Mouse (Mus musculus): ENCODE data around the gene Cenpv. TPM values are rescaled to one million over a fixed set of nuclear protein-coding genes. Genes with fewer than 3 reads are reported as not detected.

Cenpv gene
- polyA plus RNA-seq, 1 experiment = 11.1 TPM

- no peak for TF ChIP-seq SRF (IDR thresholded peaks at IDR 0.05; ENCODE audit: control insufficient read depth, insufficient read length, low read depth)
- peak in 2 of 3 experiments; percentile 43 to 49 for TF ChIP-seq MYOD1 (IDR thresholded peaks at IDR 0.05; ENCODE audit: control insufficient read depth in 1 of 3, insufficient read length in 2 of 3, low read depth in 2 of 3)
- Histone ChIP-seq H3ac (ENCODE audit: control insufficient read depth, insufficient read length) (no peak overlapping the region), H3K4me3 (no peak overlapping the region), H3K4me2 (ENCODE audit: low read depth) (peak overlapping the region; percentile 42), H3K36me3 (ENCODE audit: control insufficient read depth, insufficient read depth) (no peaks in the 10 kb centered on the region), H3K79me2 (ENCODE audit: control insufficient read depth, insufficient read depth) (no peaks in the 10 kb centered on the region), H3K27me3 (ENCODE audit: control insufficient read depth, insufficient read depth, insufficient read length) (no peaks in the 10 kb centered on the region)
Observed at GRCm38 (mm10) chr11:62495276-62495801, 43.7 kb downstream of the Cenpv start.

GRCm38 (mm10) chr11:62494754-62495275 lies 44.2 kb downstream of the Cenpv start:
- Histone ChIP-seq H3K4me2 (ENCODE audit: low read depth) (peak overlapping the region; percentile 42), H3K79me2 (ENCODE audit: control insufficient read depth, insufficient read depth) (no peaks in the 10 kb centered on the region), H3K36me3 (ENCODE audit: control insufficient read depth, insufficient read depth) (no peaks in the 10 kb centered on the region), H3K4me3 (no peak overlapping the region), H3K27me3 (ENCODE audit: control insufficient read depth, insufficient read depth, insufficient read length) (no peaks in the 10 kb centered on the region), H3ac (ENCODE audit: control insufficient read depth, insufficient read length) (no peak overlapping the region)
- TF ChIP-seq POLR2AphosphoS2 (IDR thresholded peaks at IDR 0.05; ENCODE audit: insufficient read length, low read depth) (no peak), SRF (IDR thresholded peaks at IDR 0.05; ENCODE audit: control insufficient read depth, insufficient read length, low read depth) (peak; percentile 86), TCF3 (IDR thresholded peaks at IDR 0.05; ENCODE audit: insufficient read length, low read depth) (no peak), MYOG (IDR thresholded peaks at IDR 0.05; ENCODE audit: control insufficient read depth in 1 of 3, insufficient read depth in 1 of 3, insufficient read length in 2 of 3, low read depth in 2 of 3) (no peak)

- no peaks in the 10 kb centered on the region for H3K79me2 ChIP-seq (ENCODE audit: control insufficient read depth, insufficient read depth)
- H3ac ChIP-seq (ENCODE audit: control insufficient read depth, insufficient read length) = no peak overlapping the region
- no peak overlapping the region for H3K4me2 ChIP-seq (ENCODE audit: low read depth)
- H3K27me3 ChIP-seq (ENCODE audit: control insufficient read depth, insufficient read depth, insufficient read length) = no peaks in the 10 kb centered on the region
- no peak overlapping the region for H3K4me3 ChIP-seq
- H3K36me3 ChIP-seq (ENCODE audit: control insufficient read depth, insufficient read depth) = no peaks in the 10 kb centered on the region
- TF ChIP-seq CEBPB (IDR thresholded peaks at IDR 0.05; ENCODE audit: insufficient read depth, poor library complexity, severe bottlenecking) (no peak), REST (IDR thresholded peaks at IDR 0.05; ENCODE audit: insufficient read depth, insufficient read length) (no peak), POLR2A (IDR thresholded peaks at IDR 0.05; ENCODE audit: insufficient read length, low read depth) (no peak), SRF (IDR thresholded peaks at IDR 0.05; ENCODE audit: control insufficient read depth, insufficient read length, low read depth) (no peak), MYOG (IDR thresholded peaks at IDR 0.05; ENCODE audit: control insufficient read depth in 1 of 3, insufficient read depth in 1 of 3, insufficient read length in 2 of 3, low read depth in 2 of 3) (no peak), E2F4 (IDR thresholded peaks at IDR 0.05; ENCODE audit: insufficient read depth) (no peak), USF1 (IDR thresholded peaks at IDR 0.05; ENCODE audit: low read depth) (no peak), MAX (IDR thresholded peaks at IDR 0.05; ENCODE audit: low read depth) (no peak), TCF12 (IDR thresholded peaks at IDR 0.05; ENCODE audit: insufficient read depth, poor library complexity, severe bottlenecking) (no peak), MYOD1 (IDR thresholded peaks at IDR 0.05; ENCODE audit: control insufficient read depth in 1 of 3, insufficient read length in 2 of 3, low read depth in 2 of 3) (no peak), POLR2AphosphoS2 (IDR thresholded peaks at IDR 0.05; ENCODE audit: insufficient read length, low read depth) (no peak), TCF3 (IDR thresholded peaks at IDR 0.05; ENCODE audit: insufficient read length, low read depth) (no peak)
Observed at GRCm38 (mm10) chr11:62493701-62494100, 45.4 kb downstream of the Cenpv start.

- no peak overlapping the region for H3K4me2 ChIP-seq (ENCODE audit: low read depth)
- H3K27me3 ChIP-seq (ENCODE audit: control insufficient read depth, insufficient read depth, insufficient read length) = no peaks in the 10 kb centered on the region
- H3K79me2 ChIP-seq (ENCODE audit: control insufficient read depth, insufficient read depth) = no peaks in the 10 kb centered on the region
- no peak overlapping the region for H3K4me3 ChIP-seq
- no peaks in the 10 kb centered on the region for H3K36me3 ChIP-seq (ENCODE audit: control insufficient read depth, insufficient read depth)
- TF ChIP-seq SRF (IDR thresholded peaks at IDR 0.05; ENCODE audit: control insufficient read depth, insufficient read length, low read depth) = no peak
- TF ChIP-seq POLR2A (IDR thresholded peaks at IDR 0.05; ENCODE audit: insufficient read length, low read depth) = no peak
- TF ChIP-seq CEBPB (IDR thresholded peaks at IDR 0.05; ENCODE audit: insufficient read depth, poor library complexity, severe bottlenecking) = no peak
- TF ChIP-seq USF1 (IDR thresholded peaks at IDR 0.05; ENCODE audit: low read depth) = no peak
- TF ChIP-seq MAX (IDR thresholded peaks at IDR 0.05; ENCODE audit: low read depth) = no peak
- TF ChIP-seq POLR2AphosphoS2 (IDR thresholded peaks at IDR 0.05; ENCODE audit: insufficient read length, low read depth) = no peak
- no peak for TF ChIP-seq TCF3 (IDR thresholded peaks at IDR 0.05; ENCODE audit: insufficient read length, low read depth)
- no peak for TF ChIP-seq MYOD1 (IDR thresholded peaks at IDR 0.05; ENCODE audit: control insufficient read depth in 1 of 3, insufficient read length in 2 of 3, low read depth in 2 of 3)
- TF ChIP-seq REST (IDR thresholded peaks at IDR 0.05; ENCODE audit: insufficient read depth, insufficient read length) = no peak
- TF ChIP-seq TCF12 (IDR thresholded peaks at IDR 0.05; ENCODE audit: insufficient read depth, poor library complexity, severe bottlenecking) = no peak
- no peak for TF ChIP-seq E2F4 (IDR thresholded peaks at IDR 0.05; ENCODE audit: insufficient read depth)
- no peak for TF ChIP-seq MYOG (IDR thresholded peaks at IDR 0.05; ENCODE audit: control insufficient read depth in 1 of 3, insufficient read depth in 1 of 3, insufficient read length in 2 of 3, low read depth in 2 of 3)
- H3ac ChIP-seq (ENCODE audit: control insufficient read depth, insufficient read length) = no peak overlapping the region
Observed at GRCm38 (mm10) chr11:62487540-62488350, 51.3 kb downstream of the Cenpv start.

GRCm38 (mm10) chr11:62486949-62487348 lies 52.1 kb downstream of the Cenpv start:
- Histone ChIP-seq H3K4me3 (no peak overlapping the region), H3K27me3 (ENCODE audit: control insufficient read depth, insufficient read depth, insufficient read length) (no peaks in the 10 kb centered on the region), H3K4me2 (ENCODE audit: low read depth) (no peak overlapping the region), H3K36me3 (ENCODE audit: control insufficient read depth, insufficient read depth) (no peaks in the 10 kb centered on the region), H3ac (ENCODE audit: control insufficient read depth, insufficient read length) (no peak overlapping the region), H3K79me2 (ENCODE audit: control insufficient read depth, insufficient read depth) (no peaks in the 10 kb centered on the region)
- no peak for TF ChIP-seq SRF (IDR thresholded peaks at IDR 0.05; ENCODE audit: control insufficient read depth, insufficient read length, low read depth)
